Mouse (Mus musculus) CH12.LX (cell line): Measurements from ENCODE around the gene Med4.

ENCODE experiments used
- CTCF ChIP-seq, 2 experiments: IDR thresholded peaks in 1 of 2; conservative IDR thresholded peaks in 1 of 2; 2 replicates each; pipeline ENCODE4 v1.5.1; 2011 to 2012; ENCODE audit warnings: low read depth in 2 of 2, low read length in 2 of 2, improper control_type of control experiment in 1 of 2, inconsistent platforms in 1 of 2, mild to moderate bottlenecking in 1 of 2, moderate library complexity in 1 of 2
- POLR2A ChIP-seq: IDR thresholded peaks from 2 replicates; pipeline ENCODE4 v1.6.1; 2011; ENCODE audit warnings: low read depth, mild to moderate bottlenecking, improper control_type of control experiment, low read length
- SIN3A ChIP-seq: IDR thresholded peaks from 2 replicates; pipeline ENCODE4 v1.6.1; 2012; ENCODE audit warnings: low read length, improper control_type of control experiment, inconsistent platforms
- TCF12 ChIP-seq: IDR thresholded peaks from 2 replicates; pipeline ENCODE4 v1.6.1; 2014; ENCODE audit warnings: low read depth, mild to moderate bottlenecking, inconsistent platforms, low read length, improper control_type of control experiment
- ZKSCAN1 ChIP-seq: IDR thresholded peaks from 2 replicates; pipeline ENCODE4 v1.6.1; 2012; ENCODE audit warnings: low read depth, inconsistent platforms, low read length, improper control_type of control experiment, borderline replicate concordance

GRCm38 (mm10) chr14:73462211-73462610, 47.6 kb upstream of the Med4 start:
- TF ChIP-seq TCF12 (no peak), SIN3A (no peak), POLR2A (no peak), CTCF (conservative IDR thresholded peaks at IDR 0.05 in 1 of 2, IDR thresholded peaks at IDR 0.05 in 1 of 2; ENCODE audit: low read depth in 2 of 2, low read length in 2 of 2) (no peak), ZKSCAN1 (no peak)
